Mouse (Mus musculus): ENCODE results near the gene Ptbp1.

Ptbp1 gene

DNA sequence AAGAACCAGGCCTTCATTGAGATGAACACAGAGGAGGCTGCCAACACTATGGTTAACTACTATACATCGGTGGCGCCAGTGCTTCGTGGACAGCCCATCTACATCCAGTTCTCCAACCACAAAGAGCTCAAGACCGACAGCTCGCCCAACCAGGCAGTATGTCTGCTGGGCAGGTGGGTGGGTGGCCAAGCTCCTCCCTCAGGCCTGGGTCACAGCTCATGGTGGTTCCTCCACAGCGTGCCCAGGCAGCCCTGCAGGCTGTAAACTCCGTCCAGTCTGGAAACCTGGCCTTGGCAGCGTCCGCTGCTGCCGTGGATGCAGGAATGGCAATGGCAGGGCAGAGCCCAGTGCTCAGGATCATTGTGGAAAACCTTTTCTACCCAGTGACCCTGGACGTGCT lies 4.9 kb downstream of the Ptbp1 start:
- no peak for DNase-seq (ENCODE audit: low spot score)

DNA sequence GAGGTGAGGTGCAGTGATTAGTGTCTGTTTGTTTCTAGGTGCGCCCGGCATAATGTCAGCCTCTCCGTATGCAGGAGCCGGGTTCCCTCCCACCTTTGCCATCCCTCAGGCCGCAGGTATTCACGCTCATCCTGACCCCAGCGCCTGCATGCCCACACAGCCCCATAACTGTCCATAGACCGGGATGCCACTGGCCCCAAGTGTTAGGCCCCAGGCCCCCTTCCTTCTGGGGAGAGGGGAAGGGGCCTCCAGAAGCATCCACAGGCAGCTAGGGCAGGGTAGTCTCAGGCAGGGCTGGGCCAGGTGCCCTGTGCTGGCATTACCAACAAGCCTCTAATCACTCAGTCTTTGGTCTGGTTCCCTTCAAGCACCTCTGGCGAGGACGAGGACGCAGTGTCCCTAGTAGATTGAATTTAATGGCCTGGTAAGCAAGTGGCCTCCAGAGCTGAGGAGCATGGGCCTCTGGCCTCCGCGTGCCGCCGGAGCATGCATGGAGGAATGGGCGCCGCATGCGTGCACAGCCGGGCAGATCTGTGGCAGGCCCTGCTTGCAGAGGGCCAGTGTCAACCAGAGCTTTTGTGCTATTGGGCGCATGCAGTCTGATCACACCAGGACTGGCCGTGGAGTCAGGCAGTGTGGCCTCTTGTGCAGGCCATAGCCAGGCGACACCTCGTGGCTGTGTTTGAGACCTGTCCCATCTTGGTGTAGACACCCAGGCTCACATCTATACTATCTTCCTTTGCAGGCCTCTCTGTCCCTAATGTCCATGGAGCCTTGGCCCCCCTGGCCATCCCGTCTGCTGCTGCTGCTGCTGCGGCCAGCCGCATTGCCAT lies 6.1 kb downstream of the Ptbp1 start:
- DNase-seq (ENCODE audit: low spot score): no peak

DNA sequence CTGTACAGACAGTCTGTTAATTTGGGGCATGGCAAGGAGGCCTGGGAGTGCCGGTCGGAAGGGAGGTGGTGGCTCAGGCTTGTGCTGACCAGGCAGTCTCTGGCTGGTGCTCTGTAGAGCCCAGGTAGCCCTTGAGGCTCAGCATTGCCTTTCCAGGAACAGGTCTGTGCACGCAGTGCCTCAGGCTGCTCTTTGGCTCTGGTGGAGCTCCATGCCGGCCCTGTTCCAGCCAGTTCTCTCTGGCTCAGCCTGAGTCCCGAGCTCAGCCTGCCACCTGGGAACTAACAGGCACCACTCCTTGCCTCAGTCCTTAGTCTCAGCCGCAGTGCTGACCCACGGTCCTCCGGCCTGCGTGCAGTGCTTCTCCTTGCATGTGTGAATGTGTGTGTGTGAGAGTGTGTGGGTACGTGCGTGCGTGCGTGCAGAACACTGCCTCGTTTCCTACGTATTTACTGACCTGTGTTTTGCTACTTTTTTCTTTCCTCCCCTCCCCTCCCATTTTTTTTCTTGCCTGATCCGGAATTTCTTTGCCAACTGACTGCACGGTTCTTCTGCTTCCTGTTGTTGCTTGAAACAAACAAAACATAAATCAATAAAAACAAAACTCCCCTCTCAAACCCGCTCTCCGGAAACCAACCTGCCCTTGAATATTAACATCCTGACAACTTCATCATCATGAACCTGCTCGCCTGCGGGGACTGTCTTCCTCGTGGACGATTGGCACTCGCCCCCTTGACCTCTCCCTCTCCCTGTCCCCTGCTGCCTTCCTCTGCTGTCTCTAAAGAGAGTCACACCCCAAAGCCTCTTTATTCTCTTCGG lies 7.2 kb downstream of the Ptbp1 start:
- DNase-seq (ENCODE audit: low spot score): no peak

- no peak for DNase-seq (ENCODE audit: low spot score)
These were observed 8.0 kb downstream of the Ptbp1 start for GRCm38 (mm10) chr10:79862049-79862788.

GRCm38 (mm10) chr10:79862925-79863324 lies 8.7 kb downstream of the Ptbp1 start:
- DNase-seq (ENCODE audit: low spot score): no peak

GRCm38 (mm10) chr10:79864351-79865188 lies 10.3 kb downstream of the Ptbp1 start:
- no peak for DNase-seq (ENCODE audit: low spot score)

DNA sequence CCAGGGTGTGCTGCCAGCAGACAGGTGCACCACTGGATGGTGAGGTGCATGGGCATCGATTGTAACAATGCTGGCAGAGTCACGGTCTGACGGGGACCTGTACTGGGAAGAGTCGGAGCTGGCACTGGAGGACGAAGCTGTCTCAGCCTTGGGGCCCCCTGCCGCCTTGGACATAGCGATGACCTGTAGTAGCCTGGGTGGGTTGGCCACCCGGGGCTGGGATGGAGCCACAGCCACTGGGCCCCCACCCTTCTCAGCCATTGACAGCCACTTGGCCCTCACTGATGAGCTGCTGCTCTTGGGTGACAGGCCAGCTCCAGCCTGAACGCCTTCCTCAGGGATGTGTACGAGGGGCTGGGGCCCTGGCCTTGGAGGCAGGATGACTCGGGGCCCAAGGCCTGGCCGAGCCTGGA lies 11.0 kb downstream of the Ptbp1 start:
- no peak for DNase-seq (ENCODE audit: low spot score)

DNA sequence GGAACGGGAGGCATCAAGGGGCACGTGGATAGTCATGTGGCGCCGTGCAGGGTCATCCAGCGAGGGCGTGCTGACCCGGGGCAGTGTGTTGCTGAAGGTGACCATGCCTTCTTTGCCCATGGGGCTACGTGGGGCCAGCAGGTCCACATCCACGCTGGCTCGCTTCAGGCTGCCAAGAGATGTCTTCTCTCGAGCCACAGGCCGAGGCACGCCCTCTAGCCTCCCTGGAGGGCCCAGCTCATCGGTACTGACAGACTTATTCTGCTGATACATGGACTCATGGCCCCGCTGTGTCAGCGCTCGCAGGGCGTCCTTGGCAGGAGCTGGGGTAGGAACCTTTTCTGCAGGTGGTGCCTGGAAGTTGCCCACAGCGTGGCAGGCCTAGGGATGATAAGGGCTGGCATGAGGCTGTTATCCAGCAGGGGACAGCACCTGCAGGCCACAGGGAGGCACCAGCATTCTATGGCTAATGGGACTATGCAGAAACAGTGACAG lies 11.6 kb downstream of the Ptbp1 start:
- DNase-seq (ENCODE audit: low spot score): no peak

GRCm38 (mm10) chr10:79866601-79867000 lies 12.4 kb downstream of the Ptbp1 start:
- DNase-seq (ENCODE audit: low spot score): no peak

- DNase-seq (ENCODE audit: low spot score): no peak
These were observed 17.6 kb downstream of the Ptbp1 start for GRCm38 (mm10) chr10:79871845-79872244.

DNA sequence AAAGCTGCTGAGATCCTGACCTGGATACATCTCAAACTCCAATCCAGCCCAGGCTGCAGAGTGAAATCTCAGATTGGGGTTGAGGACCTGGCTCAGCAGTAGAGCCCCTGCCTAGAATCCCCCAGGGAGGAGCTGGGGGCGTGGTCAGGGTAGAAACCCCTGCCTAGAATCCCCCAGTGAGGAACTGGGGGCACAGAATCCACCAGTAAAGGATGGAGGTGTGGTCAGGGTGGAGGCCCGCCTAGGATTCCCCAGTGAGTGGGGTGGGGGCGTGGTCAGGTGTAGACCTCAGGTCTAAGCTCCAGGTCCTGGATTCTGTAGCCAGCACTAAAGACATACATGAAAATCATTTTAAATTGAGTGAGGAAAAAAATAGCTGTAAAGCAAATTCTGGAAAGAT lies 18.6 kb downstream of the Ptbp1 start:
- no peak for DNase-seq (ENCODE audit: low spot score)

DNA sequence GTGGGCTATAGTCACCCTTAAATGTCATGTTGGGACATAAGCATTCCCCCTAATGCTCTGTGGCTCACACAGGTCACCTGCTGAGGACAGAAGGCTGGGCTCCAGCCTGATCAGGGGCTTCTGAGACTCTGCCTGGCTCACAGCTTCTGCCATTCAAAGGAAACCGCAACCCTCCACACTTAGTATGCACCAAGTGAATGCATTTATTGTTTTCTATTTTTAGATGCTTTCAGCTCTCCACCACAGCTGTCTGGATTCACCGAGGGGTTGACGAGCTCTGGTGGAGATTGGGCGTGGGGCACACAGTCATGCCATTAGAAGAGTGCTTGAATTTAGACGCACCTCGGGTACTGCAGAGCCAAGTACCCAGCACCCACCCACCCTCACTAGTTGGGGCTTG lies 19.1 kb downstream of the Ptbp1 start:
- no peak for DNase-seq (ENCODE audit: low spot score)

DNA sequence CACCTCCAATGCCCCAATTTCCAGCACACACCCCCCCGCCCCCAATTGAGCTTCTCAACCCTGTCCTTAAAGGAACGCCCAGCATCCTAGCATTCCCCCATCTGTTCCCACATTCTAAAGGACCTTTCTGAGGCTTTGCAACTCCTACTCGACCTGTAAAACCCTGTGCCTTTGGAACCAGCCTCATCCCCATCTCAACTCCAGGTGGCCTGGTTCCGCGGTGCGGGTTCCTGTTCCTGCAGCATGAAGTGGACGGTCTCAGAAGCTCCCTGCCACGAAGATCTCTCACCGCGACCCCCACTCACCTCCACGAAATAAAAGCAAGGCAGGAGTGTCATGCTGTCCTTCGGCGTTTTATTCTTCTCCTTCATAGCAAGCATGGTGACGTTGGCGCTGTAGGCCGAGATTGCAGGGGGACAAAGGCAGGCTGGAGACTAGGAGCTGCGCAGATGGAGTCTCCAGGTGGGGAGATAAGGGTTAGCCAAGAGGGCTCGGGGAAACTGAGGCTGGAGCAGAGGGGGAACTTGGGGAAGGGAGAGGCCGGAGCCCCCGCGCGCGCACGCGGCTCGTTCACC lies 19.6 kb downstream of the Ptbp1 start:
- no peak for DNase-seq (ENCODE audit: low spot score)

GRCm38 (mm10) chr10:79874290-79874862 lies 20.1 kb downstream of the Ptbp1 start, which contains the start of the genes Prtn3 and Plppr3:
Gene Prtn3, plus strand, starts transcription at chr10:79874476.
Gene Plppr3, minus strand, starts transcription at chr10:79874634.
- DNase-seq (ENCODE audit: low spot score): no peak

DNA sequence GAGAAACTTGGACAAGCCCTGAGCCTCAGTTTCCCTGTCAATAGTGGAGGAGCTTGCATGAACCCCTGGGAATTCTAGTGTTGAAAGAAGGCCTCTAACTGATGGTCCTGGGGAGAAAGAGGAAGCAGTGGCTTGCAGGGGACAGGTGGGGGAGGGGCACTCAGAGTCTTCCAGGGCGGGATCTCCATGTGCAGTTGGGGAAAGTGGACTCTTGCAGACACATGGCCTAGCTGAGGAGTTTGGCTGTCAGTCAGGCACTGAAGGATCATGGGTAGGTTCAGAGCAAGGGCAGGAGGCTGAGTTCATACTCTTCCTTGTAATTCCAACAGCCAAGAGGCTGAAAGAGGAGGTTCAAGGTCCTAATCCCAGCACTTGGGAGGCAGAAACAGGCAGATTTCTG lies 22.9 kb downstream of the Ptbp1 start:
- no peak for DNase-seq (ENCODE audit: low spot score)

DNA sequence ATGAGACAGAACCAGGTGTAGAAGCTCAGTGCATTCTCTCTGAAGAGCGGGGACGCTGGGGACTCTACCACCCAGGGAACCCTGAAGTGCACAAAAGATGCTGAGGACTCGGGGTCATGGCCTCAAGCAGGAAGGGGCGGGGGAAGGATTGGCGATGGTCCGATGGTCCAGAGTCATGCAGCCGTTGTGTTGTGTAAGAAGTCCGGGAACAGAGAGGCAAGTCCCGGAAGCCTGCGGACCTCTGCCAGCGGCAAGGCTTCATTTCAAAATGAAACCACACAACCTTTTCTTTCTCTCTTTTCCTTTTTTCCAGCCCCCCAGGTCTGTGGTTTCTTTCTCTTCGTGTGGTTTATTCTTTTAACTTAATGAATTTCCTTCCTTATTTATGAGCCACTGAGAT lies 23.5 kb downstream of the Ptbp1 start:
- no peak for DNase-seq (ENCODE audit: low spot score)

DNA sequence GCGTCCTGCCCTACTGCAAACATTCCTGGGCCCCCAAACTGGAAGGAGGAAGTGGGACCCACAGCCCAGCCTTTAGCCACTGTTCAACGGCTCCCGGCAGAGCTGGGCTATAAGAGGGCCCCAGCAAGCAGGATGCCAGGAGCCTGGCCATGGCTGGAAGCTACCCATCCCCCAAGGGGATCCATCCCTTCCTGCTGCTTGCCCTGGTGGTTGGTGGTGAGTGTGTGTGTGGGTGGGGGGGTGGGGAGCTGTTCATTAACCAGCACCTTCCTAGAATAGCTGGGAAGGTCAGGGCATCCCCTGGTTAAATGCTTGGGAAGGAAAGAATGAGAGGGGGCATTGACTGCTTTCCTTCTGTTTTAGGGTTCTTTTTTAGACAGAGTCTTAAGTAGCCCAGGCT lies 25.3 kb downstream of the Ptbp1 start:
- no peak for DNase-seq (ENCODE audit: low spot score)

- DNase-seq (ENCODE audit: low spot score): no peak
These were observed 26.5 kb downstream of the Ptbp1 start for GRCm38 (mm10) chr10:79880721-79881120.

DNA sequence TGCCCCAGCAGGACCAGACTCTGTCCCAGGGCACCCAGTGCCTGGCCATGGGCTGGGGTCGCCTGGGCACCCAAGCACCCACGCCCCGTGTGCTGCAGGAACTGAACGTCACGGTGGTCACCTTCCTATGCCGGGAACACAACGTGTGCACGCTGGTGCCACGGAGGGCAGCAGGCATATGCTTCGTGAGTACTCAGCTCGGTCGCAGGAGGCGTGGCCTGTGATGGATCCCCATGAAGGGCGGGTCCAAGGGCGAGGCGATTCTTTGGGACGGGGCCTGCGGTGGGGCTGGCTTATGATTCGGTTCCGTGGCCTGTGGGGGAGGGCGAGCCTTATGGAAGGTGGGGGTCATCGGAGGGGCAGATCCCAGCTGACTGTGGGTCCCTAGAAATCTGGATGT lies 27.8 kb downstream of the Ptbp1 start:
- DNase-seq (ENCODE audit: low spot score): no peak

DNA sequence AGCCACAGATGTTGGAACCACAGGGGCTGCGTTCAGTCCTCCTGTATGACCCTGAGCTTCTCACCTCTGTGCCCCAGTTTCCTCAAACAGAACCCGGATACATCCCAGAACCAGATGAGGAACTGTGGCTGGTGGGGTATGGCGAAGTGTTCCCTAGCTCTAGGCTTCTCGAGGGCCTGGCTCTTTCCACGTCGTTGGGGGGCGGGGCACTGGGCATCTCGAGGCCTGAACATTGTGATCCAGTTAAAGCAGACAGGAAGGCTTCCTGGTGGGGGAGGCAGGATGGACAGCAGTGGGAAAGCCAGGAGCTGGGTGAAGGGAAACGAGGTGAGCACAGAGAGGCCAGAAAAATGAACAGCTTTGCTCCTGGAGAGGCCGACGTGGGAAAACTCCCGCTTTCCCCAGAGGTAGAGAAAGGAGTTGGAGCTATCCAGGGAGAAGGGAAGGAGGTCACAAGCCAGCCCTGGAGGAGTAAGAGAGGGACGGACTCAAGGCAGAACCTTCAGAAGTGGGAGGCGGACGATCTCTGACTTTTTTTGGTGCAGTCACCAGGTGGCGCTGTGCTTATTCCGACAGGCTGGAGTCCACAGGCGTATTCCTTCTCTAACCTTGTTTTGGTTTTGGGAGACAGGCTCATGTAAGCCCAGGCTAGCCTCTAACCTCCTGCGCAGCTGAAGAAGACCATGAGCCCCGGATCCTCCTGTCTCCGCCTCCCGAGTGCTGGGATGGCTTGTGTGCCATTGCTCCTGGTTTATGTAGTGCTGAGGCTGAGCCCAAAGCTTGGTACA lies 29.3 kb downstream of the Ptbp1 start:
- peak; percentile 64 for DNase-seq (ENCODE audit: low spot score)
